Mouse (Mus musculus) heart, embryonic 14.5 days (tissue): Measurements from ENCODE around the gene Rab30. TPM values are rescaled to one million over a fixed set of nuclear protein-coding genes. Genes with fewer than 3 reads are reported as not detected.
A peak's percentile ranks its signal among the peaks of the same experiment; 100 is the strongest.

Experiments used
- ATAC-seq: fragments of 200-750 bp; cut with Nextera tagmentation; 2 replicates; pipeline ENCODE4 v1.8.0; 2017; ENCODE audit warnings: low read depth, moderate TSS enrichment; ENCODE audit not compliant: insufficient number of reproducible peaks, insufficient read depth, low FRiP score
- H3K27ac ChIP-seq, 2 experiments: fragments of 200-500 bp in 1 of 2; fragments of 300-500 bp in 1 of 2; sonication (generic) in 1 of 2; replicated peaks in 1 of 2; 2 replicates each; pipeline ENCODE4 v1.5.1; 2012 to 2014; ENCODE audit warnings: low read depth in 2 of 2, low read length in 2 of 2, control low read depth in 1 of 2, mild to moderate bottlenecking in 1 of 2, mixed read lengths in 1 of 2; ENCODE audit not compliant: control insufficient read depth in 1 of 2, insufficient read depth in 1 of 2
- H3K27me3 ChIP-seq: fragments of 300-500 bp; sonication (generic); 2 replicates; pipeline ENCODE4 v1.6.1; 2014; ENCODE audit warnings: mild to moderate bottlenecking, low read length, control low read depth; ENCODE audit not compliant: control insufficient read depth, insufficient read depth
- H3K36me3 ChIP-seq: fragments of 300-500 bp; sonication (generic); 2 replicates; pipeline ENCODE4 v1.6.1; 2014; ENCODE audit warnings: mild to moderate bottlenecking, control low read depth, low read length, mixed read lengths; ENCODE audit not compliant: control insufficient read depth, insufficient read depth
- H3K4me1 ChIP-seq, 2 experiments: fragments of 200-500 bp in 1 of 2; fragments of 300-500 bp in 1 of 2; sonication (generic) in 1 of 2; 2 replicates each; pipeline ENCODE4 v1.6.1; 2012 to 2014; ENCODE audit warnings: low read length in 2 of 2, control low read depth in 1 of 2, mixed read lengths in 1 of 2; ENCODE audit not compliant: control insufficient read depth in 2 of 2, insufficient read depth in 2 of 2
- H3K4me2 ChIP-seq: fragments of 300-500 bp; sonication (generic); 2 replicates; pipeline ENCODE4 v1.6.1; 2014; ENCODE audit warnings: mild to moderate bottlenecking, low read length
- H3K4me3 ChIP-seq, 2 experiments: fragments of 200-500 bp in 1 of 2; fragments of 300-500 bp in 1 of 2; sonication (generic) in 1 of 2; 2 replicates each; pipeline ENCODE4 v1.5.1; 2012 to 2014; ENCODE audit warnings: low read length in 2 of 2, mild to moderate bottlenecking in 2 of 2, control low read depth in 1 of 2, low read depth in 1 of 2, moderate library complexity in 1 of 2; ENCODE audit not compliant: control insufficient read depth in 1 of 2, insufficient read depth in 1 of 2
- H3K9ac ChIP-seq: fragments of 300-500 bp; sonication (generic); 2 replicates; pipeline ENCODE4 v1.6.1; 2014; ENCODE audit warnings: mild to moderate bottlenecking, low read length
- H3K9me3 ChIP-seq: fragments of 300-500 bp; sonication (generic); 2 replicates; pipeline ENCODE4 v1.6.1; 2016; ENCODE audit warnings: low read length, control low read depth; ENCODE audit not compliant: control insufficient read depth
- WGBS: fragments of 180-500 bp; shearing (Covaris S2); extraction: QIAGEN DNeasy Blood & Tissue Kit; methylation state at CpG from one replicate; pipeline ENCODE4 v1.1.7; 2014; 5-methylcytosine and 5-hydroxymethylcytosine counted together
- polyA plus RNA-seq: library from polyadenylated mRNA; unstranded; fragments of >200 nt; fragmentation: Nextera tagmentation; extraction: Ambion mirVana; gene quantifications from 2 replicates; pipeline ENCODE4 v1.2.1, GENCODE M21; 2014

Gene Rab30
- polyA plus RNA-seq, 1 experiment from 2014 or later = 7.5 TPM

- Histone ChIP-seq H3K9ac (no peak overlapping the region), H3K27me3 (no peaks in the 10 kb centered on the region), H3K4me3 (peak overlapping the region; percentile 0 to 88; a peak in 2 of 4 replicates), H3K9me3 (no peaks in the 10 kb centered on the region), H3K27ac (no peak overlapping the region), H3K4me1 (peaks cover 3 to 26% of the 10 kb centered on the region in 2 experiments; a peak in 3 of 4 replicates), H3K36me3 (peaks cover 10% of the 10 kb centered on the region), H3K4me2 (peak overlapping the region; percentile 89)
- no peak for ATAC-seq
- 28% methylated on average over 6 of the region's 6 CpGs for WGBS
Observed at GRCm38 (mm10) chr7:92743325-92743724, 1.9 kb downstream of the Rab30 start.

GRCm38 (mm10) chr7:92750395-92750794 lies 9.0 kb downstream of the Rab30 start:
- WGBS = 58% methylated on average over 2 of the region's 2 CpGs
- no peak overlapping the region for H3K27ac ChIP-seq

GRCm38 (mm10) chr7:92758067-92758466 lies 16.7 kb downstream of the Rab30 start:
- H3K9ac ChIP-seq = no peak overlapping the region
- no peak overlapping the region for H3K4me2 ChIP-seq
- no peaks in the 10 kb centered on the region for H3K27me3 ChIP-seq
- H3K9me3 ChIP-seq = no peaks in the 10 kb centered on the region
- ATAC-seq = no peak
- no peak overlapping the region for H3K27ac ChIP-seq
- no peaks in the 10 kb centered on the region for H3K36me3 ChIP-seq
- H3K4me1 ChIP-seq = no peaks in the 10 kb centered on the region
- 57% methylated on average over 5 of the region's 5 CpGs for WGBS
- no peak overlapping the region for H3K4me3 ChIP-seq

More at GRCm38 (mm10) chr7:92750395-92750794, 9.0 kb downstream of the Rab30 start:
- Histone ChIP-seq H3K9ac (no peak overlapping the region), H3K9me3 (no peaks in the 10 kb centered on the region), H3K36me3 (no peaks in the 10 kb centered on the region), H3K4me1 (no peaks in the 10 kb centered on the region), H3K4me3 (no peak overlapping the region), H3K4me2 (no peak overlapping the region), H3K27me3 (no peaks in the 10 kb centered on the region)
- no peak for ATAC-seq

- no peak overlapping the region for H3K27ac ChIP-seq
- no peak overlapping the region for H3K4me3 ChIP-seq
- no peak for ATAC-seq
- H3K27me3 ChIP-seq = no peaks in the 10 kb centered on the region
- 78% methylated on average over 6 of the region's 6 CpGs for WGBS
- H3K9me3 ChIP-seq = no peaks in the 10 kb centered on the region
- H3K4me1 ChIP-seq = peaks cover 0 to 3% of the 10 kb centered on the region in 2 experiments; a peak in 1 of 4 replicates
- H3K36me3 ChIP-seq = no peaks in the 10 kb centered on the region
- H3K4me2 ChIP-seq = no peak overlapping the region
- no peak overlapping the region for H3K9ac ChIP-seq
Observed at GRCm38 (mm10) chr7:92760651-92761050, 19.2 kb downstream of the Rab30 start.

- Histone ChIP-seq H3K36me3 (no peaks in the 10 kb centered on the region), H3K4me3 (no peak overlapping the region), H3K9me3 (no peaks in the 10 kb centered on the region), H3K27me3 (no peaks in the 10 kb centered on the region), H3K4me1 (peaks cover 0 to 3% of the 10 kb centered on the region in 2 experiments; a peak in 1 of 4 replicates), H3K4me2 (no peak overlapping the region), H3K9ac (no peak overlapping the region), H3K27ac (no peak overlapping the region)
- no peak for ATAC-seq
- WGBS = 78% methylated on average over 9 of the region's 9 CpGs
Observed at GRCm38 (mm10) chr7:92761161-92761560, 19.8 kb downstream of the Rab30 start.

GRCm38 (mm10) chr7:92765426-92765825 lies 24.0 kb downstream of the Rab30 start:
- WGBS = 64% methylated on average over 9 of the region's 9 CpGs
- Histone ChIP-seq H3K36me3 (no peaks in the 10 kb centered on the region), H3K9me3 (no peaks in the 10 kb centered on the region), H3K4me3 (no peak overlapping the region), H3K9ac (no peak overlapping the region), H3K27ac (no peak overlapping the region), H3K4me2 (no peak overlapping the region), H3K27me3 (no peaks in the 10 kb centered on the region), H3K4me1 (peaks cover 0 to 3% of the 10 kb centered on the region in 2 experiments; a peak in 1 of 4 replicates)
- ATAC-seq = no peak

- no peak overlapping the region for H3K4me2 ChIP-seq
- no peak for ATAC-seq
- no peak overlapping the region for H3K9ac ChIP-seq
- no peaks in the 10 kb centered on the region for H3K27me3 ChIP-seq
- WGBS = 75% methylated on average over 9 of the region's 9 CpGs
- no peaks in the 10 kb centered on the region for H3K9me3 ChIP-seq
- H3K36me3 ChIP-seq = no peaks in the 10 kb centered on the region
- H3K4me3 ChIP-seq = no peak overlapping the region
- peaks cover 0 to 3% of the 10 kb centered on the region in 2 experiments; a peak in 1 of 4 replicates for H3K4me1 ChIP-seq
- H3K27ac ChIP-seq = no peak overlapping the region
Observed at GRCm38 (mm10) chr7:92766096-92767090, 25.0 kb downstream of the Rab30 start.
